Mouse (Mus musculus) cerebellum, adult 9-10 months (tissue): Measurements from ENCODE around the gene Rnf126.
A peak's percentile ranks its signal among the peaks of the same experiment; 100 is the strongest.

Experiments used
- DNase-seq: peaks from one replicate; pipeline ENCODE4 v3.0.0; 2022

Gene Rnf126

GRCm38 (mm10) chr10:79792339-79793040 lies 25.7 kb upstream of the Rnf126 start:
- no peak for DNase-seq

- no peak for DNase-seq
These were observed 24.1 kb upstream of the Rnf126 start, which contains the start of gene Prss57 for GRCm38 (mm10) chr10:79790861-79791260. Gene Prss57, minus strand, starts transcription at chr10:79790961.

GRCm38 (mm10) chr10:79789581-79789980 lies 22.8 kb upstream of the Rnf126 start:
- no peak for DNase-seq

GRCm38 (mm10) chr10:79788386-79789158 lies 21.8 kb upstream of the Rnf126 start:
- DNase-seq: peak; percentile 88

GRCm38 (mm10) chr10:79783920-79784800 lies 17.4 kb upstream of the Rnf126 start:
- no peak for DNase-seq

- DNase-seq: peak; percentile 44
These were observed 16.3 kb upstream of the Rnf126 start for GRCm38 (mm10) chr10:79783050-79783449.

GRCm38 (mm10) chr10:79781956-79782355 lies 15.2 kb upstream of the Rnf126 start:
- DNase-seq: peak; percentile 51

- DNase-seq: peak; percentile 66
These were observed 14.4 kb upstream of the Rnf126 start for GRCm38 (mm10) chr10:79781139-79781538.

GRCm38 (mm10) chr10:79780664-79781015 lies 13.9 kb upstream of the Rnf126 start:
- DNase-seq: no peak

- DNase-seq: peak; percentile 98
These were observed 13.3 kb upstream of the Rnf126 start for GRCm38 (mm10) chr10:79779784-79780663.

- no peak for DNase-seq
These were observed 12.4 kb upstream of the Rnf126 start for GRCm38 (mm10) chr10:79779193-79779592.

- DNase-seq: peak; percentile 52
These were observed 11.3 kb upstream of the Rnf126 start for GRCm38 (mm10) chr10:79778006-79778405.

GRCm38 (mm10) chr10:79777103-79777531 lies 10.4 kb upstream of the Rnf126 start, which contains the start of gene Fstl3:
Gene Fstl3, plus strand, starts transcription at chr10:79777272.
- no peak for DNase-seq

- DNase-seq: no peak
These were observed 7.9 kb upstream of the Rnf126 start for GRCm38 (mm10) chr10:79774486-79775279.

GRCm38 (mm10) chr10:79773208-79773607 lies 6.5 kb upstream of the Rnf126 start:
- no peak for DNase-seq

- no peak for DNase-seq
These were observed 5.6 kb upstream of the Rnf126 start for GRCm38 (mm10) chr10:79772320-79772719.

- no peak for DNase-seq
These were observed 2.6 kb upstream of the Rnf126 start for GRCm38 (mm10) chr10:79769329-79769728.

- DNase-seq: peak; percentile 87
These were observed 1.6 kb upstream of the Rnf126 start for GRCm38 (mm10) chr10:79768400-79768799.

- peak; percentile 95 for DNase-seq
These were observed 856 bp upstream of the Rnf126 start for GRCm38 (mm10) chr10:79767372-79768244.

- peak; percentile 70 for DNase-seq
These were observed 698 bp downstream of the Rnf126 start for GRCm38 (mm10) chr10:79766001-79766507.
